Mouse (Mus musculus): ENCODE results near the gene Samd8. TPM values are rescaled to one million over a fixed set of nuclear protein-coding genes. Genes with fewer than 3 reads are reported as not detected.

Samd8 gene
- total RNA-seq, 2 experiments from 2014 or later = 28.4 to 28.9 TPM

GRCm38 (mm10) chr14:21790585-21791251 lies 40.4 kb downstream of the Samd8 start:
- DNase-seq = no peak
- intact Hi-C loops (cut with DNase I) = no loop called here

- DNase-seq = no peak
- intact Hi-C loops (cut with DNase I) = no loop called here
These were observed 41.4 kb downstream of the Samd8 start for GRCm38 (mm10) chr14:21791722-21792121.

GRCm38 (mm10) chr14:21792250-21792649 lies 41.9 kb downstream of the Samd8 start:
- DNase-seq = no peak
- intact Hi-C loops (cut with DNase I) = no loop called here

DNA sequence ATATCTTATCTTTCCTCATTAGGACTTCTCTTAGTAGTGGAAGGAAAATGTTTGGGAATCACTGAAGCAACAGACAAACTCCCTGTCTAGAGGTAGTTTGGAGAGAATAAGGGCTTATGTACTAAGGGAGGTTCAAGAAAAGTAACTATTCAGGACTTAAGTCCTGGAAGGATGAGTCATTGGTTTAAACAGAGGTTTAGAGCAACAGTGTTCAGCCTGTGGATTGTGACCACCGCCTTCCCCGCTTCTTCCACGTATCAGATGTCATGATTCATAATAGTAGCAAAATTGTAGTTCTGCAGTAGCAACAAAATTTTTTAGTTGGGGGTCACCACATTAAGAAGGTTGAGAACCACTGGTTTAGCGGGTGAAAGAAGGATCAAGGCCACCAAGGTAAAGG lies 50.3 kb downstream of the Samd8 start:
- DNase-seq = no peak
- intact Hi-C loops (cut with DNase I) = no loop called here

DNA sequence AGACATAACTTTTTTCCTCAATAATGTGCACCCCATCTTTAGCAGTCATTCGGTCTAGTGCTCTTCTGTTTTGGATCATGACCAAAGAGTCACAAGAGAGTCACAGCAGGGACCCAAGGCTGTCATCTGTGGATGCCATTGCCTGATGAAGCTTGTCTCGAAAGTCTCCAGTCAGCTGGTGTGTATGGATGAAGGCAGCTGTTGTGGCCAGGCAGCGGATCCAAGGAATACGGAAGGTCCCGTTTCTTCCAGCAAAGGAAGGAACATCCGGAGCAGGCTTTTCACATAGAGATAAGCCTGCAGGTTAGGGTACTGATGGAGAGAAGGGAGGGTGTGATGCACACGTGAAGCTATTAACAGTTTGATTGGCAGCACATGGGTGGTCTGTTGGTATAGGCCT lies 51.3 kb downstream of the Samd8 start:
- intact Hi-C loops (cut with DNase I) = no loop called here
- DNase-seq = no peak

DNA sequence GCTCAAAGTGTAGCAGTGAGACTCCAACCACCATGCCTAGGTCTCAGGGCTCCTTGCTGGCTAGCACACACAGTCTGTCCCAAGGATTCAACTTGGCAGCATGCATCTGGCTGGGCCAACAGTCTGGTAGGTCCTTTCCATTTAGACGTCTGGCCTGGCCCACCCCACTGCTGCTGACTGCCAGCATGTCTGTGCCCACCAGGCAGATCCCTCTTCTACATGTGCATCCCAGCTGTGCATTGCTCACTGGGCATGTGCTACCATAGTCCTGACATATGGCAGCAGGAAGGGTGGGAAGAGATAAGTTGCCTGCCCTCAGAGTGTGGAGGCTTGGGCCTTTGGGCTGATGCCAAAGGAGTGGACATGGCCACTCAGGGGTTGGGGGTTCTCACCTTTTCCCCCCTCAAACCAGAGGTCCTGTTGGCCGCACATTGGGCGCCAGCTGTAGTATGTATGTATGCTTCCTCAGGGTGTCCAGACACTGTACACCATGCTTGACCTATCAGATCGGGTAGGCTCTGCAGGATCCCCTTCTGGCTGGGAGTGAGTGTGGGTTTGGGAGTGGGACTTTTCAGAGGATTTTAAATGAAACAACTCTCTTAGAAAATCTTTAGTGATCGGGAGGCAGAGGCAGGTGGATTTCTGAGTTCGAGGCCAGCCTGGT lies 52.3 kb downstream of the Samd8 start:
- intact Hi-C loops (cut with DNase I) = no loop called here
- no peak for DNase-seq

GRCm38 (mm10) chr14:21806203-21806602 lies 55.9 kb downstream of the Samd8 start:
- intact Hi-C loops (cut with DNase I) = no loop called here
- DNase-seq = no peak

GRCm38 (mm10) chr14:21806631-21807160 lies 56.4 kb downstream of the Samd8 start:
- intact Hi-C loops (cut with DNase I) = no loop called here
- no peak for DNase-seq

- intact Hi-C loops (cut with DNase I) = no loop called here
- no peak for DNase-seq
These were observed 58.0 kb downstream of the Samd8 start for GRCm38 (mm10) chr14:21808208-21808922.

DNA sequence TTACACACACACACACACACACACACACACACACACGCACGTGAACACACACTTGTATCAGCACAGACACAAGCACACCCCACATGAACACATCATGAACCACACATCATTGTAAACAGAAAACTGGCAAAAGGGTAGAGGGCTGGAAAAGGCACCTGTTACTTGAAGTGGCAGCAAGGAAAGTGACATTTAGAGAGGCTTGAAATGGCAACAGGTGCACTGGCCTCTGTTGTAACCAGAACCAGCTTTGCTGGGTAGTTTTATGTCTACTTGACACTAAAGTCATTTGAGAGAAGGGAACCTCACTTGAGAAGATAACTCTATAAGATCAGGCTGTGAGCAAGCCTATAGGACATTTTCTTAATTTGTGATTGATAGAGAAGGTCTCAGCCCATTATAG lies 59.1 kb downstream of the Samd8 start:
- DNase-seq = no peak

GRCm38 (mm10) chr14:21811301-21811700 lies 61.0 kb downstream of the Samd8 start:
- no peak for DNase-seq
- intact Hi-C loops (cut with DNase I) = no loop called here

More for the DNA sequence above, 59.1 kb downstream of the Samd8 start:
- intact Hi-C loops (cut with DNase I) = no loop called here

- intact Hi-C loops (cut with DNase I) = loop anchor here (1.0 kb wide), 1 partner anchor 37 kb away; no protein-coding TSS in a partner anchor
- no peak for DNase-seq
These were observed 61.5 kb downstream of the Samd8 start for GRCm38 (mm10) chr14:21811744-21812393.

- intact Hi-C loops (cut with DNase I) = loop anchor here (1.0 kb wide), 1 partner anchor 37 kb away; no protein-coding TSS in a partner anchor
These were observed 62.3 kb downstream of the Samd8 start for GRCm38 (mm10) chr14:21812590-21813162.

DNA sequence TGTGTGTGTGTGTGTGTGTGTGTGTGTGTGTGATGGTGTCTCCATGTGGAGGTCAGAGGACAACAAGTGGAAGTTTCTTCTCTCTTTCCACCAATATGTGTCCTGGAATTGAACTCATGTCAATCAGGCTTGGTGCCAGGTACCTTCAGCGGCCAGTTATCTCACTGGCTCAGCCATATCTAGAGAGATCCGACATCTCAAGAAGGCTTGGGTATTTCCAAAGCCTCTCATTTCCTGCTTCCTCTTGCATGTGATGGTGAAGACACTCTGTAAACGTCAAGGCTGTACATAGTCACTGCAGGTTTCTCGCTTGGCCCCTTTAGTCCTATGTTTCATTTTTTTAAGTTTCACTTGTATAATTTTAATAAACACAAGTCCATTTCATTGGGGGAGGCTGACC lies 62.9 kb downstream of the Samd8 start:
- DNase-seq = no peak
- intact Hi-C loops (cut with DNase I) = no loop called here

More at GRCm38 (mm10) chr14:21812590-21813162, 62.3 kb downstream of the Samd8 start:
- DNase-seq = peak; percentile 78 to 85

DNA sequence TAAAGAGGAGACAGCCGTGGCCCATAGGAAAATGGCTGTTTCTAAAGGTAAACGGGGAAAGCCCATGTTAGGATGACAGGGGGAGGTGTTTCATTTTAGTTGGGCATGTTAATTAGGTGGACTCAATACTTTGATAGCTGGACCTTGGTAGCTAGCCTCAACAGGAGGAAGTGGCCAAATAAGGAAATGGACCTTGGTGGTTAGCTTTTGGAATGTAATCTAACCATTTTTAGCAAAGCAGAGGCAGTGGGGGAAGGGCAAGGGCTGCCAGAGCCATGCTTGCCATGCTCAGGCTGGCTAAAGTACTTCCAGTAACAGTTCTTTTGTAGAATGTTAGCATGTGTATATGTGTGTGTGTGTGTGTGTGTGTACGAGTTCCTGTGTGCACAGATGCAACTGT lies 63.5 kb downstream of the Samd8 start:
- DNase-seq = no peak
- intact Hi-C loops (cut with DNase I) = no loop called here

DNA sequence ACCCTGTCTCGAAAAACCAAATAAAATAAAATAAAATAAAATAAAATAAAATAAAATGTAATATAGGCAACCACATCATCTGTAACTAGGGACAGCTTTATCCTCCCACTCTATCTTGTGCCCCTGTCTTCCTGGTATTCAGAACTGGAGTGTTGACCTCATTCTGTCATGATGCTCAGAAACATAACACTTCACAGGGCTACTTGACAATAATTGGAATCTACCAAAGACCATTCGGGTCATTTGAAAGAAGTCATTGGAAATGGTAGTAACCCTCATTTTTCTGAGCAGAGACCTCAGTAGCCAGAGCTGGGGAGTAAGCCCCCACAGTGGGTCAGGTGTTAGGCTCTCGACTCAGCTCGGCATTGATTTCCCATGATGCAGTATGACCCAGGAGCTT lies 64.3 kb downstream of the Samd8 start:
- intact Hi-C loops (cut with DNase I) = no loop called here
- no peak for DNase-seq

DNA sequence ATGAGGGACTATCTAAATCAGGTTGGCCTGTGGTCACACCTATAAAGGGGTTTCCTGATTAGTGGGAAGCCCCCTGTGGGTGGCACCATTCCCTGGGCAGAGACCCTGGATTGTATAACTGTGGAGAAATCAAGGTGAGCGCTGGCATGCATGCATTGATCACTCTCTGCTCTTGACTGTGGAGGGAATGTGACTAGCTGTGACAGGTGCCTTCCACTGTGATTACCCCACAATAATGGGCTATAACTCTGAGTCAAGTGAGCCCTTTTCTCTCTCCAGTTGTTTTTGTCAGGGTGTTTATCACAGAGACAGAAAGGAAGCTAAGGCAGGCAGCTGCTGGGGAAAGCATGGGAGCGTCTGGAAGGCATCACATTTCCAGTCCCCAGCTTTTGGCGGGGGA lies 65.9 kb downstream of the Samd8 start:
- no peak for DNase-seq
- intact Hi-C loops (cut with DNase I) = no loop called here

- no peak for DNase-seq
- intact Hi-C loops (cut with DNase I) = no loop called here
These were observed 67.1 kb downstream of the Samd8 start for GRCm38 (mm10) chr14:21817453-21817852.

- DNase-seq = no peak
- intact Hi-C loops (cut with DNase I) = no loop called here
These were observed 70.7 kb downstream of the Samd8 start for GRCm38 (mm10) chr14:21820880-21821505.

GRCm38 (mm10) chr14:21822307-21822706 lies 72.0 kb downstream of the Samd8 start:
- intact Hi-C loops (cut with DNase I) = no loop called here
- no peak for DNase-seq

Measured in heart, postnatal 36 days (tissue).